Comparison of ENCODE assay signal across 9 mouse cellular contexts in the genomic region with DNA sequence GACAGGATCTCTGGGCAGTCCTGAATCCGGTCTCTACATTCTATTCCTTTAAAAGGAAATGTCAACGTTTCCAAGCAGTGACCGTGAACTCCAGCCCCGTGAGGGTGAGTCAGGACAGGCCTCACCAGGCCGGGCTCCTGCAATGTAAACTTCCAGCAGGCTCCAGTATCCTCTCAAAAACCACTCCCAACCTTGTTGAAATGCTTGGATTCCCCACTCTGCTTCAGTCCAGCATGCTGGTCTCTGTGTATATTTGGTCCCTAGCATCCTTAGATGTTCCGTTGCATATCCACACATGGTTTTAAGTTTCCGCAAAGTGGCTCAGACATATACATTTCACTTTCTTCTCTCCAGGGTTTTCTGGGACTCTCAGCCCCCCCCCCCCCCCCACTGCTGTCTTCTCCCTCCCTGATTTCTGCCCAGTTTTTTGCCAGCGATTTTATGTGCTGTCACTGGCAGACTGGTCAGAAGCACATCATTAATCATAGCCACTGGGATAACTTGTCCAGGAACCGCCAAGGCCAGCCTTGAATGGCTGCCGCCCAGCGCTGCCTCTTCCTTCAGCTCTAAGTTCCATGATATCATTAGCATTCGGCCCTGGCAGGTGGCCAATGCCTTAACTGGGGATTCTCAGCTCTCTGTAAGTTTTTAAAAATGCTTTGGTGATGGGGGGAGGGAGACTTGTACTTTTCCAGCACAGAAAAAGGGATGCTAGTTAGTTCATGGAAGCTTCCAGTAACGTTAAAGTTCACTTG.
DNase-seq lines count a peak whose midpoint lies in the region; ATAC-seq and TF ChIP-seq lines count a peak whose summit lies in the region.
"Had no signal": no experiment of that assay in that cellular context is flagged by ENCODE, and none has a peak within 500 bp of the region (broad histone marks: within the 10 kb centered on the region; RNA-seq: fewer than 3 reads in every experiment).

No protein-coding gene starts in this region.

- H3K4me2 ChIP-seq in forebrain, embryonic 16.5 days (ENCODE audit: low read length) = no peak overlapping the region
- no peak overlapping the region for H3K4me2 ChIP-seq in neural tube, embryonic 11.5 days (ENCODE audit: low read depth)

- ATAC-seq in forebrain, embryonic 16.5 days = peak; percentile 49; the same call in 1 of the 2 replicates
- ATAC-seq in neural tube, embryonic 11.5 days (ENCODE audit: insufficient read depth, low FRiP score, low TSS enrichment) = no peak
- no peak for ATAC-seq in CD4-positive, CD25-positive, alpha-beta regulatory T cell, adult 4 months

- peaks cover 6% of the 10 kb centered on the region for H3K4me1 ChIP-seq in forebrain, embryonic 16.5 days (replicated peaks; ENCODE audit: control insufficient read depth, insufficient read depth, low read length)
- peaks cover 2% of the 10 kb centered on the region; the same call in 1 of the 2 replicates for H3K4me1 ChIP-seq in neural tube, embryonic 11.5 days (ENCODE audit: control insufficient read depth, insufficient read depth, low read length)

- intact Hi-C loops in left cerebral cortex, adult 2 months (cut with DNase I) = no loop called here
- intact Hi-C loops in heart, postnatal 10 days (cut with DNase I) = no loop called here
- intact Hi-C loops in left cerebral cortex, postnatal 25 days (cut with DNase I) = no loop called here

- H3K36me3 ChIP-seq in forebrain, embryonic 16.5 days (ENCODE audit: control insufficient read depth, insufficient read depth) = no peaks in the 10 kb centered on the region
- H3K36me3 ChIP-seq in neural tube, embryonic 11.5 days (ENCODE audit: control insufficient read depth, insufficient read depth, low read length) = no peaks in the 10 kb centered on the region
- H3K36me3 ChIP-seq: G1E had no signal

- no peak for TF ChIP-seq CTCF in left cerebral cortex, adult 2 months (IDR thresholded peaks at IDR 0.05)

- DNase-seq in left cerebral cortex, adult 2 months (ENCODE audit: extremely low spot score in 1 of 2, low spot score in 2 of 2) = peak; percentile 28 to 45
- DNase-seq in left cerebral cortex, adult 11 months (ENCODE audit: low spot score) = no peak
- peak; percentile 84 to 87 for DNase-seq in heart, postnatal 10 days
- peak; percentile 34 to 65 for DNase-seq in left cerebral cortex, postnatal 25 days (ENCODE audit: low spot score in 2 of 2)
- DNase-seq in neural tube, embryonic 11.5 days (ENCODE audit: low spot score) = peak; percentile 44
- DNase-seq in urinary bladder, postnatal 4 days (ENCODE audit: low spot score in 2 of 2) = peak; percentile 77 to 84

- no peak overlapping the region for H3K9ac ChIP-seq in forebrain, embryonic 16.5 days (replicated peaks; ENCODE audit: low read depth, low read length)
- no peak overlapping the region for H3K9ac ChIP-seq in neural tube, embryonic 11.5 days (ENCODE audit: low read length)

- H3K27me3 ChIP-seq in forebrain, embryonic 16.5 days (replicated peaks; ENCODE audit: control insufficient read depth, insufficient read depth, low read length) = no peaks in the 10 kb centered on the region
- H3K27me3 ChIP-seq in neural tube, embryonic 11.5 days (ENCODE audit: control insufficient read depth, insufficient read depth, low read length) = no peaks in the 10 kb centered on the region

- 46% methylated on average over 13 of the region's 13 CpGs for WGBS in forebrain, embryonic 16.5 days
- WGBS in neural tube, embryonic 11.5 days = 62% methylated on average over 13 of the region's 13 CpGs

- no peak overlapping the region for H3K4me3 ChIP-seq in left cerebral cortex, adult 2 months
- no peak overlapping the region for H3K4me3 ChIP-seq in forebrain, embryonic 16.5 days (replicated peaks; ENCODE audit: low read length)
- no peak overlapping the region for H3K4me3 ChIP-seq in neural tube, embryonic 11.5 days (ENCODE audit: low read depth, low read length)

- no peaks in the 10 kb centered on the region for H3K9me3 ChIP-seq in forebrain, embryonic 16.5 days (ENCODE audit: control insufficient read depth, low read length)
- no peaks in the 10 kb centered on the region for H3K9me3 ChIP-seq in neural tube, embryonic 11.5 days (ENCODE audit: control insufficient read depth, low read length)
- H3K9me3 ChIP-seq: G1E had no signal

- no peak overlapping the region for H3K27ac ChIP-seq in left cerebral cortex, adult 2 months
- H3K27ac ChIP-seq in forebrain, embryonic 16.5 days (ENCODE audit: low read length) = no peak overlapping the region
- no peak overlapping the region for H3K27ac ChIP-seq in neural tube, embryonic 11.5 days (ENCODE audit: low read depth, low read length)
